Mouse (Mus musculus): ENCODE measurements at regions not wholly inside any gene's neighbourhood (a gene's known extent, or its start where the extent isn't known, plus 50 kb on each side); places are given as distances from the start of the nearest gene placed in this dataset.

- DNase-seq (ENCODE audit: low read depth, low spot score): no peak
Observed at GRCm38 (mm10) chr10:100882584-100882983, 292.3 kb downstream of the 1700017N19Rik start.

- no peak for DNase-seq (ENCODE audit: low read depth, low spot score)
Observed at GRCm38 (mm10) chr10:100922976-100923375, 332.7 kb downstream of the 1700017N19Rik start.

GRCm38 (mm10) chr10:100927086-100927485, 336.8 kb downstream of the 1700017N19Rik start:
- DNase-seq (ENCODE audit: low read depth, low spot score): peak; percentile 4

- no peak for DNase-seq (ENCODE audit: low read depth, low spot score)
Observed at GRCm38 (mm10) chr10:100931739-100932138, 341.5 kb downstream of the 1700017N19Rik start.

GRCm38 (mm10) chr10:100958371-100958770, 368.1 kb downstream of the 1700017N19Rik start:
- no peak for DNase-seq (ENCODE audit: low read depth, low spot score)

GRCm38 (mm10) chr10:101003469-101003868, 413.2 kb downstream of the 1700017N19Rik start:
- DNase-seq (ENCODE audit: low read depth, low spot score): peak; percentile 50

- no peak for DNase-seq (ENCODE audit: low read depth, low spot score)
Observed at GRCm38 (mm10) chr10:101004687-101005086, 414.4 kb downstream of the 1700017N19Rik start.

GRCm38 (mm10) chr10:101015416-101015815, 425.1 kb downstream of the 1700017N19Rik start:
- DNase-seq (ENCODE audit: low read depth, low spot score): no peak

GRCm38 (mm10) chr10:101038630-101039029, 448.3 kb downstream of the 1700017N19Rik start:
- peak; percentile 14 for DNase-seq (ENCODE audit: low read depth, low spot score)

GRCm38 (mm10) chr10:101039034-101039433, 448.8 kb downstream of the 1700017N19Rik start:
- DNase-seq (ENCODE audit: low read depth, low spot score): no peak

All from brain, adult 2 months (tissue).